Mouse (Mus musculus): ENCODE data around the gene Cebpe. TPM values are rescaled to one million over a fixed set of nuclear protein-coding genes. Genes with fewer than 3 reads are reported as not detected.
A peak's percentile ranks its signal among the peaks of the same experiment; 100 is the strongest.

Cebpe gene
- polyA plus RNA-seq, 1 experiment from 2014 or later = not detected

GRCm38 (mm10) chr14:54737634-54738033 lies 25.7 kb upstream of the Cebpe start:
- no peak for DNase-seq (ENCODE audit: low spot score)
- Histone ChIP-seq H3K4me3 (no peak overlapping the region), H3K36me3 (replicated peaks) (no peaks in the 10 kb centered on the region), H3K9me3 (no peaks in the 10 kb centered on the region), H3K27me3 (replicated peaks; ENCODE audit: low read depth, poor library complexity, severe bottlenecking) (no peaks in the 10 kb centered on the region), H3K27ac (replicated peaks) (no peak overlapping the region), H3K4me1 (peaks cover 24% of the 10 kb centered on the region)
- 74% methylated on average over 10 of the region's 10 CpGs for WGBS

- no peak overlapping the region for H3K27ac ChIP-seq (replicated peaks)
- H3K4me3 ChIP-seq = no peak overlapping the region
- no peaks in the 10 kb centered on the region for H3K27me3 ChIP-seq (replicated peaks; ENCODE audit: low read depth, poor library complexity, severe bottlenecking)
- no peaks in the 10 kb centered on the region for H3K36me3 ChIP-seq (replicated peaks)
- WGBS = 68% methylated on average over 14 of the region's 14 CpGs
- peaks cover 18% of the 10 kb centered on the region for H3K4me1 ChIP-seq
- peak; percentile 41 for DNase-seq (ENCODE audit: low spot score)
- H3K9me3 ChIP-seq = no peaks in the 10 kb centered on the region
These were observed 24.9 kb upstream of the Cebpe start for GRCm38 (mm10) chr14:54736555-54737552.

GRCm38 (mm10) chr14:54735221-54735620 lies 23.2 kb upstream of the Cebpe start:
- H3K36me3 ChIP-seq (replicated peaks) = no peaks in the 10 kb centered on the region
- peaks cover 16% of the 10 kb centered on the region for H3K4me1 ChIP-seq
- 81% methylated on average over 4 of the region's 4 CpGs for WGBS
- no peak overlapping the region for H3K27ac ChIP-seq (replicated peaks)
- no peak overlapping the region for H3K4me3 ChIP-seq
- H3K27me3 ChIP-seq (replicated peaks; ENCODE audit: low read depth, poor library complexity, severe bottlenecking) = no peaks in the 10 kb centered on the region
- H3K9me3 ChIP-seq = no peaks in the 10 kb centered on the region
- DNase-seq (ENCODE audit: low spot score) = no peak

GRCm38 (mm10) chr14:54734004-54734403 lies 22.0 kb upstream of the Cebpe start:
- no peaks in the 10 kb centered on the region for H3K27me3 ChIP-seq (replicated peaks; ENCODE audit: low read depth, poor library complexity, severe bottlenecking)
- H3K4me1 ChIP-seq = peaks cover 16% of the 10 kb centered on the region
- whole genome bisulfite sequencing = 82% methylated on average over 4 of the region's 4 CpGs
- H3K4me3 ChIP-seq = no peak overlapping the region
- no peak for DNase-seq (ENCODE audit: low spot score)
- H3K36me3 ChIP-seq (replicated peaks) = no peaks in the 10 kb centered on the region
- H3K9me3 ChIP-seq = no peaks in the 10 kb centered on the region
- H3K27ac ChIP-seq (replicated peaks) = no peak overlapping the region

GRCm38 (mm10) chr14:54732206-54732605 lies 20.2 kb upstream of the Cebpe start:
- DNase-seq (ENCODE audit: low spot score) = no peak
- Histone ChIP-seq H3K27ac (replicated peaks) (no peak overlapping the region), H3K9me3 (no peaks in the 10 kb centered on the region), H3K27me3 (replicated peaks; ENCODE audit: low read depth, poor library complexity, severe bottlenecking) (no peaks in the 10 kb centered on the region), H3K36me3 (replicated peaks) (no peaks in the 10 kb centered on the region), H3K4me1 (peaks cover 11% of the 10 kb centered on the region), H3K4me3 (no peak overlapping the region)
- 92% methylated on average over 8 of the region's 8 CpGs for WGBS

- DNase-seq (ENCODE audit: low spot score) = no peak
- Histone ChIP-seq H3K27ac (replicated peaks) (no peak overlapping the region), H3K9me3 (no peaks in the 10 kb centered on the region), H3K4me3 (no peak overlapping the region), H3K36me3 (replicated peaks) (no peaks in the 10 kb centered on the region), H3K27me3 (replicated peaks; ENCODE audit: low read depth, poor library complexity, severe bottlenecking) (no peaks in the 10 kb centered on the region), H3K4me1 (peaks cover 5% of the 10 kb centered on the region; the same call in 1 of the 2 replicates)
- WGBS = 88% methylated on average over 6 of the region's 6 CpGs
These were observed 18.3 kb upstream of the Cebpe start for GRCm38 (mm10) chr14:54730305-54730704.

- no peaks in the 10 kb centered on the region for H3K9me3 ChIP-seq
- H3K27ac ChIP-seq (replicated peaks) = no peak overlapping the region
- no peaks in the 10 kb centered on the region for H3K27me3 ChIP-seq (replicated peaks; ENCODE audit: low read depth, poor library complexity, severe bottlenecking)
- 70% methylated on average over 13 of the region's 13 CpGs for WGBS
- no peaks in the 10 kb centered on the region for H3K36me3 ChIP-seq (replicated peaks)
- no peak overlapping the region for H3K4me3 ChIP-seq
- no peak for DNase-seq (ENCODE audit: low spot score)
- peaks cover 5% of the 10 kb centered on the region; the same call in 1 of the 2 replicates for H3K4me1 ChIP-seq
These were observed 17.1 kb upstream of the Cebpe start for GRCm38 (mm10) chr14:54728823-54729653.

GRCm38 (mm10) chr14:54727565-54727964 lies 15.6 kb upstream of the Cebpe start:
- Histone ChIP-seq H3K27me3 (replicated peaks; ENCODE audit: low read depth, poor library complexity, severe bottlenecking) (no peaks in the 10 kb centered on the region), H3K4me1 (no peaks in the 10 kb centered on the region), H3K9me3 (no peaks in the 10 kb centered on the region), H3K4me3 (no peak overlapping the region), H3K27ac (replicated peaks) (no peak overlapping the region), H3K36me3 (replicated peaks) (no peaks in the 10 kb centered on the region)
- WGBS = 77% methylated on average over 5 of the region's 5 CpGs
- no peak for DNase-seq (ENCODE audit: low spot score)

GRCm38 (mm10) chr14:54724049-54724448 lies 12.1 kb upstream of the Cebpe start:
- Histone ChIP-seq H3K4me3 (no peak overlapping the region), H3K36me3 (replicated peaks) (no peaks in the 10 kb centered on the region), H3K27ac (replicated peaks) (no peak overlapping the region), H3K4me1 (no peaks in the 10 kb centered on the region), H3K27me3 (replicated peaks; ENCODE audit: low read depth, poor library complexity, severe bottlenecking) (no peaks in the 10 kb centered on the region), H3K9me3 (no peaks in the 10 kb centered on the region)
- DNase-seq (ENCODE audit: low spot score) = no peak
- 89% methylated on average over 6 of the region's 6 CpGs for WGBS

GRCm38 (mm10) chr14:54721711-54722110 lies 9.7 kb upstream of the Cebpe start:
- no peak overlapping the region for H3K27ac ChIP-seq (replicated peaks)
- no peak for DNase-seq (ENCODE audit: low spot score)
- WGBS = 82% methylated on average over 10 of the region's 10 CpGs
- H3K4me3 ChIP-seq = no peak overlapping the region
- H3K4me1 ChIP-seq = no peaks in the 10 kb centered on the region
- no peaks in the 10 kb centered on the region for H3K9me3 ChIP-seq
- H3K36me3 ChIP-seq (replicated peaks) = no peaks in the 10 kb centered on the region
- no peaks in the 10 kb centered on the region for H3K27me3 ChIP-seq (replicated peaks; ENCODE audit: low read depth, poor library complexity, severe bottlenecking)

GRCm38 (mm10) chr14:54720654-54721350 lies 8.8 kb upstream of the Cebpe start:
- no peaks in the 10 kb centered on the region for H3K36me3 ChIP-seq (replicated peaks)
- H3K4me1 ChIP-seq = no peaks in the 10 kb centered on the region
- no peaks in the 10 kb centered on the region for H3K27me3 ChIP-seq (replicated peaks; ENCODE audit: low read depth, poor library complexity, severe bottlenecking)
- DNase-seq (ENCODE audit: low spot score) = no peak
- no peak overlapping the region for H3K27ac ChIP-seq (replicated peaks)
- WGBS = 88% methylated on average over 7 of the region's 7 CpGs
- H3K9me3 ChIP-seq = no peaks in the 10 kb centered on the region
- no peak overlapping the region for H3K4me3 ChIP-seq

- DNase-seq (ENCODE audit: low spot score) = no peak
- Histone ChIP-seq H3K4me1 (0 out of 2 replicates have a peak, but pooled peaks cover under 1% of the 10 kb centered on the region), H3K4me3 (no peak overlapping the region), H3K27me3 (replicated peaks; ENCODE audit: low read depth, poor library complexity, severe bottlenecking) (peaks cover 5% of the 10 kb centered on the region), H3K9me3 (no peaks in the 10 kb centered on the region), H3K36me3 (replicated peaks) (no peaks in the 10 kb centered on the region), H3K27ac (replicated peaks) (no peak overlapping the region)
- WGBS = 90% methylated on average over 11 of the region's 11 CpGs
These were observed 8.1 kb upstream of the Cebpe start for GRCm38 (mm10) chr14:54720041-54720440.
